Mouse (Mus musculus) neural tube, embryonic 15.5 days (tissue): ENCODE results near the gene Whrn. TPM values are rescaled to one million over a fixed set of nuclear protein-coding genes. Genes with fewer than 3 reads are reported as not detected.

Experiments used
- ATAC-seq: fragments of 200-750 bp; cut with Nextera tagmentation; 2 replicates; pipeline ENCODE4 v1.8.0; 2017; ENCODE audit warnings: mild to moderate bottlenecking, moderate TSS enrichment, moderate library complexity; ENCODE audit not compliant: low FRiP score
- H3K27ac ChIP-seq: fragments of 300-500 bp; sonication (generic); replicated peaks from 2 replicates; pipeline ENCODE4 v1.5.1; 2015; ENCODE audit warnings: mild to moderate bottlenecking, inconsistent platforms
- H3K27me3 ChIP-seq: fragments of 300-500 bp; sonication (generic); replicated peaks from 2 replicates; pipeline ENCODE4 v1.6.1; 2015; ENCODE audit warnings: inconsistent platforms
- H3K36me3 ChIP-seq: fragments of 300-500 bp; sonication (generic); 2 replicates; pipeline ENCODE4 v1.6.1; 2015; ENCODE audit warnings: inconsistent platforms
- H3K4me1 ChIP-seq: fragments of 300-500 bp; sonication (generic); 2 replicates; pipeline ENCODE4 v1.6.1; 2015; ENCODE audit warnings: inconsistent platforms
- H3K4me2 ChIP-seq: fragments of 300-500 bp; sonication (generic); 2 replicates; pipeline ENCODE4 v1.6.1; 2015; ENCODE audit warnings: inconsistent platforms, mild to moderate bottlenecking, moderate library complexity
- H3K4me3 ChIP-seq: fragments of 300-500 bp; sonication (generic); replicated peaks from 2 replicates; pipeline ENCODE4 v1.5.1; 2015; ENCODE audit warnings: mild to moderate bottlenecking, inconsistent platforms
- H3K9ac ChIP-seq: fragments of 300-500 bp; sonication (generic); replicated peaks from 2 replicates; pipeline ENCODE4 v1.6.1; 2015; ENCODE audit warnings: mild to moderate bottlenecking, inconsistent platforms
- H3K9me3 ChIP-seq: fragments of 300-500 bp; sonication (generic); replicated peaks from 2 replicates; pipeline ENCODE4 v1.6.1; 2016; ENCODE audit warnings: inconsistent platforms
- WGBS: fragments of 180-500 bp; shearing (Covaris S2); methylation state at CpG from one replicate; pipeline ENCODE4 v1.1.7; 2015; ENCODE audit warnings: mixed read lengths; 5-methylcytosine and 5-hydroxymethylcytosine counted together
- polyA plus RNA-seq: library from polyadenylated mRNA; unstranded; fragments of >200 nt; fragmentation: Nextera tagmentation; extraction: Ambion mirVana; gene quantifications from 2 replicates; pipeline ENCODE4 v1.2.1, GENCODE M21; 2015

Gene Whrn
- polyA plus RNA-seq, 1 experiment from 2014 or later, result 5.5 TPM

- WGBS, result 19% methylated on average over 9 of the region's 9 CpGs
- H3K9ac ChIP-seq, result 0 out of 2 replicates have a peak overlapping the region, but pooled peaks have one; percentile 10
- ATAC-seq, result peak; percentile 77
Measured at GRCm38 (mm10) chr4:63417318-63417957, 78.4 kb downstream of the Whrn start.

DNA sequence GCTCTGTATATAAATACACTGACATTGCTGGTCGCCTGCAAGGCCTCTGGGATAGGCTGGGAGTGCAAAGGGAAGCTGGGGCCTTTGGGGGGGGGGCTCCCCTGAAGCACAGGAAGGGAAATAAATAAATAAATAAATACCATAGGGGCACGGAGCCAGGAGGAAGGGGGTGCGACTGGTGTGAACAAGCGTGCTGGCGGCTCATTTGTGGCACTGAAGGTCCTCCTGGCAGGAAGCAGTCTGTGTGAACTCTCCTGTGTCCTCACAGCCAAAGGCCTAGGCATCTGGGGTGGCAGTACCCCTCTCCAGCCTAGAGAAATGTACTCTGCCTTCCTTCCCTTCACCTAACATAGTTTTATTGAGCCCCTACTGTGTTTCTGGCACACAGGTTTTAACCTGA, 80.8 kb downstream of the Whrn start:
- 81% methylated on average over 5 of the region's 5 CpGs for WGBS
- no peak overlapping the region for H3K9ac ChIP-seq
- no peak for ATAC-seq
- no peaks in the 10 kb centered on the region for H3K27me3 ChIP-seq
- no peak overlapping the region for H3K27ac ChIP-seq
- no peaks in the 10 kb centered on the region for H3K9me3 ChIP-seq
- no peak overlapping the region for H3K4me2 ChIP-seq
- H3K4me3 ChIP-seq, result no peak overlapping the region
- no peaks in the 10 kb centered on the region for H3K36me3 ChIP-seq
- peaks cover 14% of the 10 kb centered on the region for H3K4me1 ChIP-seq

More at GRCm38 (mm10) chr4:63417318-63417957, 78.4 kb downstream of the Whrn start:
- H3K36me3 ChIP-seq, result no peaks in the 10 kb centered on the region
- peaks cover 4% of the 10 kb centered on the region for H3K4me1 ChIP-seq
- H3K4me3 ChIP-seq, result no peak overlapping the region
- H3K27ac ChIP-seq, result no peak overlapping the region
- H3K9me3 ChIP-seq, result no peaks in the 10 kb centered on the region
- no peak overlapping the region for H3K4me2 ChIP-seq
- no peaks in the 10 kb centered on the region for H3K27me3 ChIP-seq

DNA sequence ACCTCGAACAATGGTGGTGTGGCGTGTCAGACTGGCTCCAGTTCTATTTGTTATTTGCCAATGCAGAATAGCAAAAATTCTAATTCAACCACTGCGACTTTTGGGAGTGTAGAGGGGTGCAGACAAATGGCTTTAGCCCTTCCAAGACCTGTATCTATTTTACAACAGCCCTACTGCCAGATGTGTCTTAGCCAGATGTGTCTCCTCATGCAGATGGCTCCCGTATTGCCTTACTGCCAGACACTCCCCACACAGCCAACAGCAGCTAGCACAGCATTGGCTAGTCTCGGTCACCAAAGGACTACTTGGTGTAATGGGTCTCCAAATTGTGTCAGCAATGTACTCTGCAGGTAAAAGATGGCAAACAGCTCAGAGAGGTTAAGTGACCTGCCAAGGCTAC, 84.6 kb downstream of the Whrn start:
- Histone ChIP-seq H3K4me3 (no peak overlapping the region), H3K27ac (no peak overlapping the region), H3K36me3 (no peaks in the 10 kb centered on the region), H3K9ac (no peak overlapping the region), H3K4me2 (peak overlapping the region; percentile 100), H3K27me3 (no peaks in the 10 kb centered on the region), H3K9me3 (no peaks in the 10 kb centered on the region), H3K4me1 (peaks cover 33% of the 10 kb centered on the region)
- WGBS, result 55% methylated on average over 5 of the region's 5 CpGs
- no peak for ATAC-seq

DNA sequence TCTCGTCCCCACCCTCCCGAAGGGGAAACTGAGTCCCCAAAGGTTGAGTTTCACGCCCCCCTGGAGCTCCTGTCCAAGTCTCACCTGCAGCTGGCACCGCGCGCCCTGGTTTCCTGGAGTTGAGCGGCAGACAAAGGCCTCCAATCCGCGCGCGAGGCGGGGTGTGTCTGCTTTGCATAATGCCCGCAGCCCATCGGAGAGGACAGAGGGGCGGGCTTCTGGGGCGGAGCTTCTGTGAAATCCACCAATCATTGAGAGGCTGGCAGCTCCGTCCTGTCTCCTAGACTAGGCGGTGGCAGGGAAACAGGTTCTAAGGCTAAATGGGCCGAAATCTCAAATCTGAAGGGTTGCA, 85.2 kb downstream of the Whrn start:
- Histone ChIP-seq H3K27me3 (no peaks in the 10 kb centered on the region), H3K4me2 (peak overlapping the region; percentile 100), H3K4me1 (peaks cover 33% of the 10 kb centered on the region), H3K27ac (peak overlapping the region; percentile 56), H3K9me3 (no peaks in the 10 kb centered on the region), H3K9ac (peak overlapping the region; percentile 57), H3K36me3 (no peaks in the 10 kb centered on the region), H3K4me3 (peak overlapping the region; percentile 65)
- WGBS, result under 1% methylated on average over 19 of the region's 19 CpGs
- ATAC-seq, result peak; percentile 93

DNA sequence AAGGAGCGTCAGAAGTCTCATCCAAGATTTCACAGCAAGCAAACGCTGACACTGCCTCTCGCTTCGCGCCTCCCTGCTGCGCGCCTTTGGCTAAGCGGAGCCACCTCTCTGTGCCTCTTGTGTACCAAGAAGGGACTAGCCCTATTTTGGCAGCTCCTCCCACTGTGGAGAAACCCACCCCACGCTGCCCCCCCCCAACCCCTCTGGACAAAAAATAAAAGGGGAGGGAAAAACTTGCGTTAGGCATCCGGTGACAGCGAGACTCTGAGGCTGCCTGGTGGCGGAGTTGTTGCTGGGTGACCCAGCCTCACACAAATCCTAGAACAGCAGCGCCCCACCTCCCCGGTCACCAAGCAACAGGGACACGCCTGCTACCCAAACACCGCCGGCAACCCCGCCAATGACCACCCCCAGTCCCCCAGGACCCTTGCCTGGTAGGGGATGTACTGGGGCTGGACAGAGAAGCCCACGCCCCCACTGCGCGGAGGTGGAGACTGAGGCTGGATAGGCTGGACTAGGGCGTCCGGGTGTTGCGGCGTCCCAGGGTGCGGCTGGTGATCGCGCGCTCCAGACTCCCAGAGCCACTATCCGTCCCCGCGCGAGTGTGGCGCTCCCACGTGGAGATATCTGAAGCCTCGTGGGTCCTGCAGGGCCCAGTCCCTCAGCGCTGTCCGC, 85.7 kb downstream of the Whrn start:
- H3K27ac ChIP-seq, result peak overlapping the region; percentile 56
- H3K4me2 ChIP-seq, result peak overlapping the region; percentile 100
- peak overlapping the region; percentile 57 for H3K9ac ChIP-seq
- H3K9me3 ChIP-seq, result no peaks in the 10 kb centered on the region
- WGBS, result under 1% methylated on average over 39 of the region's 39 CpGs
- H3K4me3 ChIP-seq, result peak overlapping the region; percentile 65
- no peaks in the 10 kb centered on the region for H3K27me3 ChIP-seq
- ATAC-seq, result peak; percentile 66
- H3K36me3 ChIP-seq, result no peaks in the 10 kb centered on the region
- peaks cover 37% of the 10 kb centered on the region for H3K4me1 ChIP-seq

GRCm38 (mm10) chr4:63409317-63409907, 86.4 kb downstream of the Whrn start:
- Histone ChIP-seq H3K4me1 (peaks cover 43% of the 10 kb centered on the region), H3K36me3 (no peaks in the 10 kb centered on the region), H3K4me2 (peak overlapping the region; percentile 100), H3K27ac (peak overlapping the region; percentile 56), H3K4me3 (peak overlapping the region; percentile 65), H3K9ac (peak overlapping the region; percentile 57), H3K9me3 (no peaks in the 10 kb centered on the region), H3K27me3 (no peaks in the 10 kb centered on the region)
- WGBS, result 2% methylated on average over 18 of the region's 18 CpGs
- no peak for ATAC-seq

- peak; percentile 40 for ATAC-seq
- WGBS, result 12% methylated on average over 8 of the region's 8 CpGs
- Histone ChIP-seq H3K9me3 (no peaks in the 10 kb centered on the region), H3K4me1 (peaks cover 50% of the 10 kb centered on the region), H3K4me2 (peak overlapping the region; percentile 100), H3K4me3 (no peak overlapping the region), H3K27me3 (no peaks in the 10 kb centered on the region), H3K9ac (peak overlapping the region; percentile 57; the same call in 1 of the 2 replicates), H3K36me3 (no peaks in the 10 kb centered on the region), H3K27ac (peak overlapping the region; percentile 45; the same call in 1 of the 2 replicates)
Measured at GRCm38 (mm10) chr4:63408649-63409048, 87.1 kb downstream of the Whrn start.

DNA sequence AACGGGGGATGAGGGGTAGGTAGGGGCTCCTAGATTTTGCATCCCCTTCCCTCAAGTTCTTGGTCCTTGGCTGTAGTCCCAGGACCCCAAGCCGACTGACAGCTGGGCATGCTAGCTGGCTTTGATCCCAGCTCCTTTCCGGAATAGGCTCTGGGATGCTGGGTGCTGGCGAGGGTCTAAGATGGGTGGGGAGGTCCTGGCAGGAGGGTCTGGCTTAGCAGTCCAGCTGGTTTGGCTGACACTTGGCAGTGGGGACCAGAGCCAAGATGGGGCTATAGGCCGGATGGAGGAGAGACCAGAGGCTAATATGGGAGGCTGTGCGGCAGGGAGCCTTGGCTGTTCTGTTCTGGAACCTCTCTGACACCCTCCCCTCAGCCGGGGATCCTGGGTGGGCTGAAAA, 87.5 kb downstream of the Whrn start:
- Histone ChIP-seq H3K36me3 (no peaks in the 10 kb centered on the region), H3K9ac (no peak overlapping the region), H3K9me3 (no peaks in the 10 kb centered on the region), H3K27me3 (no peaks in the 10 kb centered on the region), H3K4me3 (no peak overlapping the region), H3K4me1 (peaks cover 54% of the 10 kb centered on the region), H3K27ac (peak overlapping the region; percentile 45; the same call in 1 of the 2 replicates), H3K4me2 (peak overlapping the region; percentile 100)
- WGBS, result 52% methylated on average over 7 of the region's 7 CpGs
- peak; percentile 20; the same call in 1 of the 2 replicates for ATAC-seq

- Histone ChIP-seq H3K4me3 (no peak overlapping the region), H3K27me3 (no peaks in the 10 kb centered on the region), H3K4me1 (peaks cover 57% of the 10 kb centered on the region), H3K4me2 (no peak overlapping the region), H3K9me3 (no peaks in the 10 kb centered on the region), H3K36me3 (no peaks in the 10 kb centered on the region), H3K9ac (no peak overlapping the region), H3K27ac (no peak overlapping the region)
- 66% methylated on average over 4 of the region's 4 CpGs for WGBS
- ATAC-seq, result no peak
Measured at GRCm38 (mm10) chr4:63405683-63406082, 90.1 kb downstream of the Whrn start.

DNA sequence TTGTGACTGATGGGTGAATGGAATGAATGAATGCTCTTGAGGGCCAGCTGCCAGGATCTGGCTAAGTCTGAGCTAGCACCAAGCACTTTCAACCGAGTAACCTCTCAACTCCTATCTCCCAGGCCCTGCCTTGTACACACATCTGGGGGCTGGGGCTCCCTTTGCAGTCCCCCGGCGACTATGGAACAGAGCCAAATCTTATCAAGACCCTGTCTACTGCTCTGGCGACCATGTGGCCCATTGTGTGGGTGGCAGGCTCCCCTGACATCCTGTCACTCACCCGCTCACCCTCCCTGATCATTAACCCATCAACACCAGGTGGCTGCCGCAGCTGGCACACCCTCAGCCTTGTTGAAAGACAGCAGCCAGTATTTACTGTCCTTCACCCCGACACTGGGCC, 90.7 kb downstream of the Whrn start:
- no peaks in the 10 kb centered on the region for H3K27me3 ChIP-seq
- no peak overlapping the region for H3K27ac ChIP-seq
- H3K4me3 ChIP-seq, result no peak overlapping the region
- H3K9ac ChIP-seq, result no peak overlapping the region
- no peak overlapping the region for H3K4me2 ChIP-seq
- H3K36me3 ChIP-seq, result no peaks in the 10 kb centered on the region
- peaks cover 53% of the 10 kb centered on the region for H3K4me1 ChIP-seq
- ATAC-seq, result no peak
- WGBS, result 15% methylated on average over 7 of the region's 7 CpGs
- no peaks in the 10 kb centered on the region for H3K9me3 ChIP-seq

GRCm38 (mm10) chr4:63404205-63404604, 91.6 kb downstream of the Whrn start:
- no peak for ATAC-seq
- peaks cover 50% of the 10 kb centered on the region for H3K4me1 ChIP-seq
- no peak overlapping the region for H3K27ac ChIP-seq
- H3K4me2 ChIP-seq, result no peak overlapping the region
- no peak overlapping the region for H3K4me3 ChIP-seq
- no peak overlapping the region for H3K9ac ChIP-seq
- WGBS, result 80% methylated on average over 7 of the region's 7 CpGs
- no peaks in the 10 kb centered on the region for H3K27me3 ChIP-seq
- no peaks in the 10 kb centered on the region for H3K9me3 ChIP-seq
- H3K36me3 ChIP-seq, result no peaks in the 10 kb centered on the region
